Mouse (Mus musculus): ENCODE measurements around the gene Pbld1.
A peak's percentile ranks its signal among the peaks of the same experiment; 100 is the strongest.

Gene Pbld1

GRCm38 (mm10) chr10:63092616-63093550, 32.9 kb downstream of the Pbld1 start:
- no peak for DNase-seq (ENCODE audit: low spot score in 2 of 2)

GRCm38 (mm10) chr10:63096757-63097156, 36.8 kb downstream of the Pbld1 start:
- no peak for DNase-seq (ENCODE audit: low spot score in 2 of 2)

- DNase-seq (ENCODE audit: low spot score in 2 of 2): no peak
These were observed 38.2 kb downstream of the Pbld1 start for GRCm38 (mm10) chr10:63098191-63098590.

- no peak for DNase-seq (ENCODE audit: low spot score in 2 of 2)
These were observed 39.6 kb downstream of the Pbld1 start, which contains the start of gene Atoh7 for GRCm38 (mm10) chr10:63099521-63099920. Atoh7 (plus strand) TSS chr10:63099651.

GRCm38 (mm10) chr10:63099941-63100562, 40.1 kb downstream of the Pbld1 start:
- DNase-seq (ENCODE audit: low spot score in 2 of 2): peak in 1 of 2 experiments; percentile 14

GRCm38 (mm10) chr10:63100657-63101056, 40.7 kb downstream of the Pbld1 start:
- DNase-seq (ENCODE audit: low spot score in 2 of 2): no peak

GRCm38 (mm10) chr10:63113027-63113604, 53.2 kb downstream of the Pbld1 start:
- no peak for DNase-seq (ENCODE audit: low spot score in 2 of 2)

- DNase-seq (ENCODE audit: low spot score in 2 of 2): no peak
These were observed 53.9 kb downstream of the Pbld1 start for GRCm38 (mm10) chr10:63113716-63114360.

- DNase-seq (ENCODE audit: low spot score in 2 of 2): no peak
These were observed 55.9 kb downstream of the Pbld1 start for GRCm38 (mm10) chr10:63115881-63116280.

- no peak for DNase-seq (ENCODE audit: low spot score in 2 of 2)
These were observed 56.4 kb downstream of the Pbld1 start for GRCm38 (mm10) chr10:63116376-63116775.

- no peak for DNase-seq (ENCODE audit: low spot score in 2 of 2)
These were observed 57.6 kb downstream of the Pbld1 start for GRCm38 (mm10) chr10:63117583-63117982.

GRCm38 (mm10) chr10:63119916-63120315, 60.0 kb downstream of the Pbld1 start:
- no peak for DNase-seq (ENCODE audit: low spot score in 2 of 2)

- no peak for DNase-seq (ENCODE audit: low spot score in 2 of 2)
These were observed 62.0 kb downstream of the Pbld1 start for GRCm38 (mm10) chr10:63121961-63122360.

GRCm38 (mm10) chr10:63122516-63122915, 62.6 kb downstream of the Pbld1 start:
- no peak for DNase-seq (ENCODE audit: low spot score in 2 of 2)

- no peak for DNase-seq (ENCODE audit: low spot score in 2 of 2)
These were observed 63.2 kb downstream of the Pbld1 start for GRCm38 (mm10) chr10:63123141-63123540.

- DNase-seq (ENCODE audit: low spot score in 2 of 2): no peak
These were observed 64.1 kb downstream of the Pbld1 start for GRCm38 (mm10) chr10:63124016-63124415.

GRCm38 (mm10) chr10:63125343-63125742, 65.4 kb downstream of the Pbld1 start:
- DNase-seq (ENCODE audit: low spot score in 2 of 2): no peak

- DNase-seq (ENCODE audit: low spot score in 2 of 2): no peak
These were observed 66.2 kb downstream of the Pbld1 start for GRCm38 (mm10) chr10:63126116-63126515.

GRCm38 (mm10) chr10:63127156-63127555, 67.2 kb downstream of the Pbld1 start:
- DNase-seq (ENCODE audit: low spot score in 2 of 2): no peak
